Mouse (Mus musculus) forebrain, embryonic 16.5 days (tissue): ENCODE results near the gene Tmem163. TPM values are rescaled to one million over a fixed set of nuclear protein-coding genes. Genes with fewer than 3 reads are reported as not detected.

Experiments
- ATAC-seq: fragments of 200-750 bp; cut with Nextera tagmentation; 2 replicates; pipeline ENCODE4 v1.8.0; 2017; ENCODE audit warnings: mild to moderate bottlenecking, moderate library complexity
- H3K27ac ChIP-seq: fragments of 300-500 bp; sonication (generic); 2 replicates; pipeline ENCODE4 v1.5.1; 2014; ENCODE audit warnings: low read length, control low read depth
- H3K27me3 ChIP-seq: fragments of 300-500 bp; sonication (generic); replicated peaks from 2 replicates; pipeline ENCODE4 v1.6.1; 2014; ENCODE audit warnings: low read length; ENCODE audit not compliant: control insufficient read depth, insufficient read depth
- H3K36me3 ChIP-seq: fragments of 300-500 bp; sonication (generic); 2 replicates; pipeline ENCODE4 v1.6.1; 2014; ENCODE audit not compliant: control insufficient read depth, insufficient read depth
- H3K4me1 ChIP-seq: fragments of 300-500 bp; sonication (generic); replicated peaks from 2 replicates; pipeline ENCODE4 v1.6.1; 2014; ENCODE audit warnings: low read length; ENCODE audit not compliant: control insufficient read depth, insufficient read depth
- H3K4me2 ChIP-seq: fragments of 300-500 bp; sonication (generic); 2 replicates; pipeline ENCODE4 v1.6.1; 2014; ENCODE audit warnings: mild to moderate bottlenecking, low read length, control low read depth
- H3K4me3 ChIP-seq: fragments of 300-500 bp; sonication (generic); replicated peaks from 2 replicates; pipeline ENCODE4 v1.5.1; 2014; ENCODE audit warnings: mild to moderate bottlenecking, low read length, control low read depth
- H3K9ac ChIP-seq: fragments of 300-500 bp; sonication (generic); replicated peaks from 2 replicates; pipeline ENCODE4 v1.6.1; 2014; ENCODE audit warnings: low read depth, low read length, control low read depth
- H3K9me3 ChIP-seq: fragments of 300-500 bp; sonication (generic); 2 replicates; pipeline ENCODE4 v1.6.1; 2016; ENCODE audit warnings: low read length; ENCODE audit not compliant: control insufficient read depth
- WGBS: fragments of 180-500 bp; shearing (Covaris S2); extraction: QIAGEN DNeasy Blood & Tissue Kit; methylation state at CpG from one replicate; pipeline ENCODE4 v1.1.7; 2014; 5-methylcytosine and 5-hydroxymethylcytosine counted together
- polyA plus RNA-seq: library from polyadenylated mRNA; unstranded; fragments of >200 nt; fragmentation: Nextera tagmentation; extraction: Ambion mirVana; gene quantifications from 2 replicates; pipeline ENCODE4 v1.2.1, GENCODE M21; 2015

Tmem163 gene
- polyA plus RNA-seq, 1 experiment from 2014 or later, result 23.1 TPM

DNA sequence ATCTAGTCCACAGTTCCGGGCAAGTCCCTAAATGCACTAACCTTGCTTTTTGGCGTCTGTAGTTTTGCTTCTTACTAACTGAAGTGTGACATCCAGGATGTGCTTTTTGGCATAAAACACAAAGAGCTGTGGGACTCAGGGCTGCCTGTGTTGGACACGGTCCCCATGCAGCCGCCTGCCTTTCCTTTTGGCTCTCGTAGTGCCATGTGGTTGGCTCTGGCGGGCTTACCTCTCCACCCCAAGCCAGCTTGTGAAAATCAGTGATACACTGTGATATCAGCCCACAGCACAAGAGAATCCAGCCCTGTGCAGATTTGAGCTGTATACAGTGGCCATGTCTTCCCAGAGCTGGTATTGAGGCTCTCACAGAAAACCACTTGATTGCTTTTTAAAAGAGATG lies 60.3 kb downstream of the Tmem163 start:
- 55% methylated on average over 6 of the region's 6 CpGs for WGBS
- Histone ChIP-seq H3K36me3 (no peaks in the 10 kb centered on the region), H3K9ac (no peak overlapping the region), H3K27me3 (no peaks in the 10 kb centered on the region), H3K27ac (no peak overlapping the region), H3K4me1 (no peaks in the 10 kb centered on the region), H3K4me2 (no peak overlapping the region), H3K9me3 (no peaks in the 10 kb centered on the region), H3K4me3 (no peak overlapping the region)
- ATAC-seq, result peak; percentile 47; the same call in 1 of the 2 replicates

DNA sequence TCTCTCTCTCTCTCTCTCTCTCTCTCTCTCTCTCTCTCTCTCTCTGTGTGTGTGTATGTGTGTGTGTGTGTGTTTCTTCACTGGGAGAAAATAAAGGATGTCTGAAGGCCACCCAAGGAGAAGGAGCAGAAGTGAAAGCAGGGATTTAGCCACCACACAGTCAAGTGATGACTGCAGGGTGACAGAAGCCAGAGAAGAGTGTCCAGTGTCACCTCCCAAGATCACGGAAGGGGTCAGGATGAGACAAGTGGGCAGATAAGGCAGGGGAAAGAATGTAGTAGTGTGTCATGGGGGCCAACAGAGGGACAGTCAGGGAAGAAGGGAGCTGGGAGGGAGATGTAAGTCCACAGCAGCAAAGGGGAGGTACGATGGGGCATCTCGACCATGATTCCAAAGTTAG lies 69.0 kb downstream of the Tmem163 start:
- Histone ChIP-seq H3K4me2 (no peak overlapping the region), H3K4me1 (no peaks in the 10 kb centered on the region), H3K36me3 (no peaks in the 10 kb centered on the region), H3K9ac (no peak overlapping the region), H3K4me3 (no peak overlapping the region), H3K9me3 (no peaks in the 10 kb centered on the region), H3K27ac (no peak overlapping the region), H3K27me3 (no peaks in the 10 kb centered on the region)
- WGBS, result 95% methylated on average over 3 of the region's 3 CpGs
- no peak for ATAC-seq

DNA sequence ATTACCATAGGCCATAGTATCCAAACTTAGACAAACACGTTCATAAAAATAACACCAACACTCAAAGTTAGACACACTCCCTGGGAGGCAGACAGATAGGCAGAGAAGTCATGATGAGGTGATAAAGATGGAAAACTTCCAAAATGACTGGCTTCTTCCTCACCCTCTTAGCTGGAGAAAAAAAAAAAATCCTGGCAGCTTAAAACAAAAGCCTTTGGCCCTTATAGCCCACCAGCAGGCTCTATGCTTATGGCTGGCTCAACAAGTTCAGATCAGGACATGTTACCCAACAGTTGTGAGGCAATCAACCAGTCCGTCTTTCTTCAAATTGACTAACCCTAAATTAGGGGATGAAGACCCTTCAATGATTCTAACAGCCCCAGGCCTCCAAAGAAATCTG lies 69.5 kb downstream of the Tmem163 start:
- 86% methylated on average over 2 of the region's 2 CpGs for WGBS
- Histone ChIP-seq H3K27me3 (no peaks in the 10 kb centered on the region), H3K9me3 (no peaks in the 10 kb centered on the region), H3K27ac (no peak overlapping the region), H3K9ac (no peak overlapping the region), H3K4me2 (no peak overlapping the region), H3K4me3 (no peak overlapping the region), H3K36me3 (no peaks in the 10 kb centered on the region), H3K4me1 (no peaks in the 10 kb centered on the region)
- ATAC-seq, result no peak

DNA sequence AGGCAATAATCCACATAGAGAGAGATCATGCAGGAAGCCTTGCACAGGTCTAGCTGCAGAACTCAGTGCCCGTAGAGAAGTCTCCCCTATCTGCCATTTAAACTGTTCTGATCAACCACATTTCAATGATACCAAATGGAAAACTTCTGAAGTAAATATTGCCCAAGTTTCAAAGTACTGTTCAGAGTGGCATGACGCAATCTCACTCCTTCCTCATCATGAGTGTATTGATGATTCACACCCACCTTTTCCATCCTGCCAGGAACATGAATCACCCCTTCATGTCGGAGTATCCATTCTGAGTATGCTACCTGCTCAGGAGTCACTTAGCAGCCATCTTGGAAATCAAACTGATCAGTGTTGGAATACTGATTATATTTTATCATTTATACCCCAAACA lies 71.0 kb downstream of the Tmem163 start:
- WGBS, result 94% methylated on average over 3 of the region's 3 CpGs
- no peak overlapping the region for H3K9ac ChIP-seq
- no peaks in the 10 kb centered on the region for H3K27me3 ChIP-seq
- H3K4me2 ChIP-seq, result no peak overlapping the region
- H3K36me3 ChIP-seq, result no peaks in the 10 kb centered on the region
- no peak overlapping the region for H3K27ac ChIP-seq
- H3K9me3 ChIP-seq, result no peaks in the 10 kb centered on the region
- H3K4me3 ChIP-seq, result no peak overlapping the region
- no peak for ATAC-seq
- peaks cover 7% of the 10 kb centered on the region for H3K4me1 ChIP-seq

DNA sequence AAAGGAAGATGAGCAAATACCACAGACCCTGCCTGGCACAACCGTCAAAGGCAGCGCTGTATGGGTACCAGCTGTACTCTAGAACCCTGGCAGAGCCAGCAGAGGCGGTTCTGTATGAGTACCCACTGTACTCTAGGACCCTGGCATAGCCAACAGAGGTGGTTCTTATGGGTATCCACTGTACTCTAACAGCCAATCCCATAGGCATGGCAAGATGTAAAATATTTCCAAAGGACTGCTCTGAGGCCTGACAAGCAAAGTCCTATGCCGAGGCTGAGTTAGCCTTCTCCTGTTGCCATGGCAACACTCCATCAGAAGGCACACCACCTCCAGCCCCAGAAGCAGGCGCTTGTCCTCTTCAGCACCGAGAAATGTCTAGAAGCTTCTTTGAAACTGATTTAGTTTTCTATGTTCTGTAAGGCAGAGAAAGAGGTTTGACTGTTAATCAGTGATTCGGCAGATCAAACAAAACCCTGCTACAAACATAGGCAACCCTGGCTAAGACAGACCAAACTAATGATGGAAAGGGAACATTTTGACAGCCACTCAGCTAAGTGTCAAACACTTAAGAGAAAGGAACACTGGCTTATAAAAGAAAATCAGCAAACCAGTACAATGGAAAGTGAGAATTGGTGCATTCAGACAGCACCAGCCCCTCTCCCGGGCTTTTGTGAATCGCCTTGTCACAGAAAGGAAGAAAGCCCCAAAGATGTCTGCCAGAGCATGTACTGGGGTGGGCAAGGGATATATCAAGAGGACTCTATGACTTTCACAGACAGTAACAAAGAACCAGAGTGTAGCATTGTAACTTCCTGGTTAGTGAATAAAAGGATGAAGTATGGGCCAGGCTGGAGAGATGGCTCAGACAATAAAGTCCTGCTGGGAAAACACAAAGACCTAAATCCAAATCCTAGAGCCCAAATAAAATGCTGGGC lies 75.4 kb downstream of the Tmem163 start:
- Histone ChIP-seq H3K4me1 (peaks cover 7% of the 10 kb centered on the region), H3K9ac (no peak overlapping the region), H3K36me3 (no peaks in the 10 kb centered on the region), H3K9me3 (no peaks in the 10 kb centered on the region), H3K27ac (no peak overlapping the region; the same call in 1 of the 2 replicates), H3K4me2 (no peak overlapping the region), H3K27me3 (no peaks in the 10 kb centered on the region), H3K4me3 (no peak overlapping the region)
- WGBS, result 34% methylated on average over 9 of the region's 9 CpGs
- peak; percentile 84 for ATAC-seq

DNA sequence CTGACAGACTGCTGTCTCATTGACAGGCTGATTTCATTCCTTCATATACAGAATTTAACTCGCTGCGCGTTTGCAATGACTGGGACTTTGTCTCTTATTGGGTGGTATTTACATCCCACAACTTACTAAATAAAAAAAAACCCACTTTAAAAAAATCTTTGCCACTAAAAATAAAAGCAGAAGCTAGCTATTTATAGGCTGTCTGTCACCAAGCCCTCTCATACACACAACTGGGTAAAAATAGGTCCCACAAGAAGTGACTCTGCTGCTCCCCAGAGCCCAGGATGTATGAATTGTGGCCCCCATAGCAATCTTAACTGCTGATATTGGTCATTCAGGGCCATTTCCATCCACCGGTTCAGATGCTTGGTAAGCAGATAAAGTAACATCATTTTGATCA lies 83.2 kb downstream of the Tmem163 start:
- Histone ChIP-seq H3K9me3 (no peaks in the 10 kb centered on the region), H3K27ac (no peak overlapping the region), H3K36me3 (no peaks in the 10 kb centered on the region), H3K4me3 (no peak overlapping the region), H3K4me2 (no peak overlapping the region), H3K9ac (no peak overlapping the region), H3K27me3 (no peaks in the 10 kb centered on the region), H3K4me1 (no peaks in the 10 kb centered on the region)
- ATAC-seq, result no peak
- whole genome bisulfite sequencing, result 78% methylated on average over 4 of the region's 4 CpGs

DNA sequence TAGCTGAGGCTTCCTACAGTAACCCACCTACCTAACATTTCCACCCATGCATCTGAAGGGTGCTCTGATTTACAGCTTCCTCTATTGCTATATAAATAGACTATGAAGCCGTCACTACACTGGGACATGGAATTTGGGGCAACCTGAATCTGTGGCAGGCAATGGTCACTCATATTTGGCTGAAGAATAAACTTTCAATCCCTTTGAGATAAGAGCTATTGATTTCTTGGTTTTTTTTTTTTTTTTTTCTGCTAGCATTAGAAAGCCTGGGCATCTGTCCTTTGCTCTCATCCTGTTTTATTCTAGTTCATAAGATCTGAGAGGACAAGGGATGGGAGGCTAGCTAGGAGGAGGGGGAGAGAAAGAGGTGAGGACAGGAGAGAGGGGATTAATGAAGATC lies 83.6 kb downstream of the Tmem163 start:
- H3K4me1 ChIP-seq, result no peaks in the 10 kb centered on the region
- no peak for ATAC-seq
- no peaks in the 10 kb centered on the region for H3K27me3 ChIP-seq
- no peak overlapping the region for H3K4me2 ChIP-seq
- no peaks in the 10 kb centered on the region for H3K9me3 ChIP-seq
- no peaks in the 10 kb centered on the region for H3K36me3 ChIP-seq
- H3K27ac ChIP-seq, result no peak overlapping the region
- no peak overlapping the region for H3K9ac ChIP-seq
- 82% methylated on average over 1 of the region's 1 CpGs for WGBS
- no peak overlapping the region for H3K4me3 ChIP-seq

DNA sequence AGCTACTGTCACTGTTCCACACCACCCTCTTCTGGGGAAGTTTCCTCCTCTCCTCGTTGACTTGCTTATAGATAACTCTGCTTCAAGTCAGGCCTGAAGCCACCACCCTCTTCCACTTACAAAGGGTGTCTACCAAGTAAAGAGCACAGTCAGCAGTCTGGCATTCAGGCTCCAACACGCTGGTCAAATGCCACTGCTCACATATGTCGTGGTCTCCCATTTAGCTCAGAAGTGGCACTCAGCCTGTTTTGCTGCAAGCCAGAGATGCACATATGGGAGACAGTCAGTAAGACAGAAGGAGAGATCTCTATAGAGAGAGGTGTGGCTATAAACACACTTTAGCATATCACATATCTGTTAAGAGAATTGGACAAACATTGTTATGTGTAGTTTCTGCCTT lies 89.8 kb downstream of the Tmem163 start:
- no peaks in the 10 kb centered on the region for H3K36me3 ChIP-seq
- H3K9me3 ChIP-seq, result no peaks in the 10 kb centered on the region
- no peak overlapping the region for H3K27ac ChIP-seq
- ATAC-seq, result 0 out of 2 replicates have a peak, but pooled peaks have one; percentile 47
- no peak overlapping the region for H3K9ac ChIP-seq
- no peak overlapping the region for H3K4me2 ChIP-seq
- H3K4me3 ChIP-seq, result no peak overlapping the region
- H3K27me3 ChIP-seq, result no peaks in the 10 kb centered on the region
- no peaks in the 10 kb centered on the region for H3K4me1 ChIP-seq
- 62% methylated on average over 3 of the region's 3 CpGs for WGBS

DNA sequence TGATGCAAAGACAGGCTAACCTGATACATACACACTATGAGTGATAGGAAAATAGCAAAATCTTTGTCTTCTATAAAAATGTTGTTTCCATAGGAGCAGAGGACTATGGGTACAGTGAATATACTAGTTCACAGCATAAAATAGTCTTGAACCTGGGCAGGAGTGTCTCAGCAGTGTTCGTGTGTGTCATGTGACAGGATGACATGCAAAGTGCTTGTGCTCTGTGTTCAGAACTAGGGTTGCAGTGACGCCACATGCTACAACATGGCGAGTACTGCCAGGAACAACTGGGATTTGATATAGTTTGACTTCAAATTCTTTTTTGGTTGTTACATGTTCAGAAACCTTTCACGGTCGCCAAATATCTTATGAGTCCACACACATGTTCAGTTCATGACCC lies 92.3 kb downstream of the Tmem163 start:
- no peaks in the 10 kb centered on the region for H3K36me3 ChIP-seq
- no peak overlapping the region for H3K27ac ChIP-seq
- no peak for ATAC-seq
- no peak overlapping the region for H3K9ac ChIP-seq
- H3K4me3 ChIP-seq, result no peak overlapping the region
- H3K4me2 ChIP-seq, result no peak overlapping the region
- H3K9me3 ChIP-seq, result no peaks in the 10 kb centered on the region
- no peaks in the 10 kb centered on the region for H3K4me1 ChIP-seq
- no peaks in the 10 kb centered on the region for H3K27me3 ChIP-seq
- WGBS, result 94% methylated on average over 5 of the region's 5 CpGs
